Mouse (Mus musculus) liver, adult 2 months (tissue): Measurements from ENCODE around the gene Tsga13. TPM values are rescaled to one million over a fixed set of nuclear protein-coding genes. Genes with fewer than 3 reads are reported as not detected.

Experiments
- DNase-seq: peaks from one replicate; pipeline ENCODE4 v3.0.0-alpha.2; 2011; ENCODE audit warnings: low read depth, low spot score; ENCODE audit errors: extremely low read depth
- H3K27ac ChIP-seq: fragments of 200-500 bp; replicated peaks from 2 replicates; pipeline ENCODE4 v1.5.1; 2012; ENCODE audit warnings: low read depth, mild to moderate bottlenecking, control low read depth, inconsistent platforms, low read length; ENCODE audit not compliant: insufficient read depth
- H3K27me3 ChIP-seq: fragments of 200-500 bp; 2 replicates; pipeline ENCODE4 v1.6.1; 2012; ENCODE audit warnings: mild to moderate bottlenecking, moderate library complexity, low read length, inconsistent platforms; ENCODE audit not compliant: control insufficient read depth, insufficient read depth
- H3K36me3 ChIP-seq: fragments of 200-500 bp; 2 replicates; pipeline ENCODE4 v1.6.1; 2012; ENCODE audit warnings: low read length, inconsistent platforms; ENCODE audit not compliant: control insufficient read depth, insufficient read depth
- H3K4me1 ChIP-seq: fragments of 200-500 bp; 2 replicates; pipeline ENCODE4 v1.6.1; 2011; ENCODE audit warnings: low read length; ENCODE audit not compliant: control insufficient read depth, insufficient read depth
- H3K4me3 ChIP-seq: fragments of 200-500 bp; 2 replicates; pipeline ENCODE4 v1.5.1; 2011; ENCODE audit warnings: low read depth, mild to moderate bottlenecking, control low read depth, low read length, moderate library complexity; ENCODE audit not compliant: insufficient read depth
- H3K79me2 ChIP-seq: fragments of 200-500 bp; 2 replicates; pipeline ENCODE4 v1.6.1; 2012; ENCODE audit warnings: inconsistent platforms, mild to moderate bottlenecking, low read length, moderate library complexity; ENCODE audit not compliant: control insufficient read depth, insufficient read depth
- H3K9ac ChIP-seq: fragments of 200-500 bp; 2 replicates; pipeline ENCODE4 v1.6.1; 2012; ENCODE audit warnings: low read depth, mild to moderate bottlenecking, control low read depth, inconsistent platforms, low read length
- CTCF ChIP-seq: fragments of 200-500 bp; IDR thresholded peaks from 2 replicates; pipeline ENCODE4 v1.5.1; 2011; ENCODE audit warnings: low read depth, low read length, control low read depth
- POLR2A ChIP-seq: fragments of 200-500 bp; IDR thresholded peaks from 2 replicates; pipeline ENCODE4 v1.6.1; 2011; ENCODE audit warnings: low read length, control low read depth; ENCODE audit not compliant: insufficient read depth; ENCODE audit errors: extremely low read depth
- whole genome bisulfite sequencing: fragments of 180-500 bp; shearing (Covaris S2); methylation state at CpG from one replicate; pipeline ENCODE4 v1.1.7; 2018; 5-methylcytosine and 5-hydroxymethylcytosine counted together
- polyA plus RNA-seq: library from polyadenylated mRNA; depleted of rRNA; stranded (reverse); fragments of >200 nt; gene quantifications from 2 replicates; pipeline ENCODE4 v1.2.3, GENCODE M21; 2012
- total RNA-seq: library from RNA; depleted of rRNA; stranded (reverse); fragments of >200 nt; gene quantifications from 2 replicates; pipeline ENCODE4 v1.2.3, GENCODE M21; 2014

Tsga13 gene
- total and polyA plus RNA-seq, 2 experiments, result not detected

GRCm38 (mm10) chr6:30896986-30897327, 18.4 kb downstream of the Tsga13 start:
- Histone ChIP-seq H3K36me3 (no peaks in the 10 kb centered on the region), H3K27ac (no peak overlapping the region; the same call in 1 of the 2 replicates)
- WGBS, result 25% methylated on average over 8 of the region's 8 CpGs

GRCm38 (mm10) chr6:30896195-30896985, 19.0 kb downstream of the Tsga13 start, which contains the start of gene Copg2:
Gene Copg2, minus strand, starts transcription at chr6:30896794.
- TF ChIP-seq POLR2A, result peak; percentile 42; the same call in 1 of the 2 replicates
- TF ChIP-seq CTCF, result peak; percentile 9; the same call in 1 of the 2 replicates
- under 1% methylated on average over 75 of the region's 83 CpGs for WGBS
- Histone ChIP-seq H3K36me3 (no peaks in the 10 kb centered on the region), H3K4me1 (peaks cover 5% of the 10 kb centered on the region; the same call in 1 of the 2 replicates), H3K79me2 (no peaks in the 10 kb centered on the region), H3K27ac (peak within 1 kb of the TSS; percentile 70), H3K27me3 (no peaks in the 10 kb centered on the region), H3K4me3 (peak within 1 kb of the TSS; percentile 98), H3K9ac (peak within 1 kb of the TSS; percentile 94)
- peak; percentile 73 for DNase-seq

More at GRCm38 (mm10) chr6:30896986-30897327, 18.4 kb downstream of the Tsga13 start:
- H3K79me2 ChIP-seq, result no peaks in the 10 kb centered on the region
- H3K4me3 ChIP-seq, result peak overlapping the region; percentile 46
- TF ChIP-seq CTCF (no peak), POLR2A (no peak)
- H3K27me3 ChIP-seq, result no peaks in the 10 kb centered on the region
- peaks cover 5% of the 10 kb centered on the region; the same call in 1 of the 2 replicates for H3K4me1 ChIP-seq
- H3K9ac ChIP-seq, result peak overlapping the region; percentile 54; the same call in 1 of the 2 replicates
- DNase-seq, result no peak

GRCm38 (mm10) chr6:30895819-30896194, 19.6 kb downstream of the Tsga13 start:
- Histone ChIP-seq H3K27me3 (no peaks in the 10 kb centered on the region), H3K9ac (peak overlapping the region; percentile 94), H3K79me2 (no peaks in the 10 kb centered on the region), H3K27ac (peak overlapping the region; percentile 33; the same call in 1 of the 2 replicates), H3K36me3 (no peaks in the 10 kb centered on the region), H3K4me3 (peak overlapping the region; percentile 98), H3K4me1 (peaks cover 5% of the 10 kb centered on the region; the same call in 1 of the 2 replicates)
- TF ChIP-seq POLR2A (no peak), CTCF (no peak)
- WGBS, result 27% methylated on average over 3 of the region's 3 CpGs
- DNase-seq, result peak; percentile 37

- Histone ChIP-seq H3K4me3 (no peak overlapping the region), H3K27ac (no peak overlapping the region), H3K79me2 (no peaks in the 10 kb centered on the region), H3K9ac (no peak overlapping the region), H3K4me1 (peaks cover 5% of the 10 kb centered on the region; the same call in 1 of the 2 replicates), H3K36me3 (peaks cover 11% of the 10 kb centered on the region), H3K27me3 (no peaks in the 10 kb centered on the region)
- TF ChIP-seq CTCF (no peak), POLR2A (no peak)
- 88% methylated on average over 4 of the region's 4 CpGs for WGBS
- DNase-seq, result no peak
Measured at GRCm38 (mm10) chr6:30893081-30893480, 22.3 kb downstream of the Tsga13 start.

GRCm38 (mm10) chr6:30891761-30892160, 23.6 kb downstream of the Tsga13 start:
- H3K4me3 ChIP-seq, result no peak overlapping the region
- no peak overlapping the region for H3K9ac ChIP-seq
- no peaks in the 10 kb centered on the region for H3K79me2 ChIP-seq
- peaks cover 5% of the 10 kb centered on the region; the same call in 1 of the 2 replicates for H3K4me1 ChIP-seq
- DNase-seq, result no peak
- H3K27ac ChIP-seq, result no peak overlapping the region
- H3K27me3 ChIP-seq, result no peaks in the 10 kb centered on the region
- no peak for TF ChIP-seq CTCF
- H3K36me3 ChIP-seq, result peaks cover 17% of the 10 kb centered on the region

GRCm38 (mm10) chr6:30884856-30885255, 30.5 kb downstream of the Tsga13 start:
- Histone ChIP-seq H3K27ac (no peak overlapping the region), H3K36me3 (peaks cover 26% of the 10 kb centered on the region), H3K4me3 (no peak overlapping the region), H3K79me2 (no peaks in the 10 kb centered on the region), H3K27me3 (no peaks in the 10 kb centered on the region), H3K9ac (no peak overlapping the region), H3K4me1 (no peaks in the 10 kb centered on the region)
- WGBS, result 83% methylated on average over 3 of the region's 3 CpGs
- no peak for DNase-seq
- TF ChIP-seq CTCF, result no peak
- TF ChIP-seq POLR2A, result no peak
